Mouse (Mus musculus): ENCODE results near the gene Gm28047. TPM values are rescaled to one million over a fixed set of nuclear protein-coding genes. Genes with fewer than 3 reads are reported as not detected.
A peak's percentile ranks its signal among the peaks of the same experiment; 100 is the strongest.
"Not testable (repeated sequence)": the region's sequence is repeated elsewhere in the genome, so short reads cannot be mapped to it uniquely, and the experiment has no call there.

The Gm28047 gene
- polyA plus RNA-seq, 1 experiment from 2014 or later = not detected

- Histone ChIP-seq H3K4me2 (ENCODE audit: low read depth, low read length) (no peak overlapping the region), H3K36me3 (ENCODE audit: control insufficient read depth, insufficient read depth) (peaks cover 56% of the 10 kb centered on the region), H3K27ac (ENCODE audit: low read length) (no peak overlapping the region), H3K9ac (ENCODE audit: low read length) (no peak overlapping the region), H3K4me3 (ENCODE audit: low read length) (no peak overlapping the region), H3K27me3 (ENCODE audit: control insufficient read depth, insufficient read depth, low read length) (no peaks in the 10 kb centered on the region), H3K4me1 (ENCODE audit: control insufficient read depth, insufficient read depth, low read length) (peaks cover 8% of the 10 kb centered on the region), H3K9me3 (replicated peaks; ENCODE audit: control insufficient read depth, low read length) (no peaks in the 10 kb centered on the region)
- ATAC-seq (replicated peaks; ENCODE audit: extremely low read depth, insufficient read depth, low FRiP score) = no peak
- WGBS = 88% methylated on average over 8 of the region's 8 CpGs
These were observed 39.0 kb upstream of the Gm28047 start for GRCm38 (mm10) chr15:102663825-102664224.

GRCm38 (mm10) chr15:102662601-102663000 is 37.7 kb upstream of the Gm28047 start:
- H3K27me3 ChIP-seq (ENCODE audit: control insufficient read depth, insufficient read depth, low read length); ATAC-seq (replicated peaks; ENCODE audit: extremely low read depth, insufficient read depth, low FRiP score); H3K9me3 ChIP-seq (replicated peaks; ENCODE audit: control insufficient read depth, low read length); H3K4me2 ChIP-seq (ENCODE audit: low read depth, low read length); H3K9ac ChIP-seq (ENCODE audit: low read length); H3K4me3 ChIP-seq (ENCODE audit: low read length); H3K27ac ChIP-seq (ENCODE audit: low read length): not testable (repeated sequence)
- Histone ChIP-seq H3K36me3 (ENCODE audit: control insufficient read depth, insufficient read depth) (peaks cover 50% of the 10 kb centered on the region), H3K4me1 (ENCODE audit: control insufficient read depth, insufficient read depth, low read length) (peaks cover 16% of the 10 kb centered on the region)
- no CpG with 5 or more reads among the region's 2 CpGs for WGBS

GRCm38 (mm10) chr15:102657926-102658381 is 33.1 kb upstream of the Gm28047 start:
- H3K27ac ChIP-seq (ENCODE audit: low read length) = peak overlapping the region; percentile 91
- peak; percentile 47; the same call in 1 of the 2 replicates for ATAC-seq (replicated peaks; ENCODE audit: extremely low read depth, insufficient read depth, low FRiP score)
- H3K27me3 ChIP-seq (ENCODE audit: control insufficient read depth, insufficient read depth, low read length) = no peaks in the 10 kb centered on the region
- H3K4me2 ChIP-seq (ENCODE audit: low read depth, low read length) = no peak overlapping the region; the same call in 1 of the 2 replicates
- WGBS = 20% methylated on average over 3 of the region's 3 CpGs
- H3K4me3 ChIP-seq (ENCODE audit: low read length) = no peak overlapping the region
- peaks cover 14% of the 10 kb centered on the region for H3K36me3 ChIP-seq (ENCODE audit: control insufficient read depth, insufficient read depth)
- H3K4me1 ChIP-seq (ENCODE audit: control insufficient read depth, insufficient read depth, low read length) = peaks cover 29% of the 10 kb centered on the region
- no peak overlapping the region for H3K9ac ChIP-seq (ENCODE audit: low read length)
- H3K9me3 ChIP-seq (replicated peaks; ENCODE audit: control insufficient read depth, low read length) = no peaks in the 10 kb centered on the region

- ATAC-seq (replicated peaks; ENCODE audit: extremely low read depth, insufficient read depth, low FRiP score) = peak; percentile 84
- Histone ChIP-seq H3K27me3 (ENCODE audit: control insufficient read depth, insufficient read depth, low read length) (no peaks in the 10 kb centered on the region), H3K36me3 (ENCODE audit: control insufficient read depth, insufficient read depth) (peaks cover 3% of the 10 kb centered on the region; the same call in 1 of the 2 replicates), H3K4me1 (ENCODE audit: control insufficient read depth, insufficient read depth, low read length) (peaks cover 29% of the 10 kb centered on the region), H3K27ac (ENCODE audit: low read length) (peak overlapping the region; percentile 91), H3K9me3 (replicated peaks; ENCODE audit: control insufficient read depth, low read length) (no peaks in the 10 kb centered on the region), H3K4me3 (ENCODE audit: low read length) (no peak overlapping the region), H3K9ac (ENCODE audit: low read length) (no peak overlapping the region; the same call in 1 of the 2 replicates), H3K4me2 (ENCODE audit: low read depth, low read length) (peak overlapping the region; percentile 26; the same call in 1 of the 2 replicates)
- WGBS = 31% methylated on average over 4 of the region's 4 CpGs
These were observed 31.8 kb upstream of the Gm28047 start for GRCm38 (mm10) chr15:102656658-102657057.

GRCm38 (mm10) chr15:102651928-102652660 is 27.2 kb upstream of the Gm28047 start:
- not testable (repeated sequence) for H3K4me2 ChIP-seq (ENCODE audit: low read depth, low read length); H3K9me3 ChIP-seq (replicated peaks; ENCODE audit: control insufficient read depth, low read length); H3K4me3 ChIP-seq (ENCODE audit: low read length); H3K36me3 ChIP-seq (ENCODE audit: control insufficient read depth, insufficient read depth); H3K27me3 ChIP-seq (ENCODE audit: control insufficient read depth, insufficient read depth, low read length); H3K9ac ChIP-seq (ENCODE audit: low read length); ATAC-seq (replicated peaks; ENCODE audit: extremely low read depth, insufficient read depth, low FRiP score); H3K4me1 ChIP-seq (ENCODE audit: control insufficient read depth, insufficient read depth, low read length); H3K27ac ChIP-seq (ENCODE audit: low read length)
- 81% methylated on average over 8 of the region's 9 CpGs for WGBS

- Histone ChIP-seq H3K36me3 (ENCODE audit: control insufficient read depth, insufficient read depth) (no peaks in the 10 kb centered on the region), H3K9ac (ENCODE audit: low read length) (no peak overlapping the region), H3K4me1 (ENCODE audit: control insufficient read depth, insufficient read depth, low read length) (peaks cover 2% of the 10 kb centered on the region; the same call in 1 of the 2 replicates), H3K27me3 (ENCODE audit: control insufficient read depth, insufficient read depth, low read length) (no peaks in the 10 kb centered on the region), H3K4me2 (ENCODE audit: low read depth, low read length) (no peak overlapping the region), H3K4me3 (ENCODE audit: low read length) (no peak overlapping the region), H3K27ac (ENCODE audit: low read length) (no peak overlapping the region), H3K9me3 (replicated peaks; ENCODE audit: control insufficient read depth, low read length) (no peaks in the 10 kb centered on the region)
- no peak for ATAC-seq (replicated peaks; ENCODE audit: extremely low read depth, insufficient read depth, low FRiP score)
- 79% methylated on average over 3 of the region's 3 CpGs for WGBS
These were observed 26.2 kb upstream of the Gm28047 start for GRCm38 (mm10) chr15:102651107-102651506.

GRCm38 (mm10) chr15:102635817-102636216 is 10.9 kb upstream of the Gm28047 start:
- Histone ChIP-seq H3K4me3 (ENCODE audit: low read length) (no peak overlapping the region), H3K9ac (ENCODE audit: low read length) (no peak overlapping the region), H3K9me3 (replicated peaks; ENCODE audit: control insufficient read depth, low read length) (no peaks in the 10 kb centered on the region), H3K4me2 (ENCODE audit: low read depth, low read length) (no peak overlapping the region), H3K36me3 (ENCODE audit: control insufficient read depth, insufficient read depth) (no peaks in the 10 kb centered on the region), H3K27me3 (ENCODE audit: control insufficient read depth, insufficient read depth, low read length) (no peaks in the 10 kb centered on the region), H3K4me1 (ENCODE audit: control insufficient read depth, insufficient read depth, low read length) (no peaks in the 10 kb centered on the region), H3K27ac (ENCODE audit: low read length) (no peak overlapping the region)
- no peak for ATAC-seq (replicated peaks; ENCODE audit: extremely low read depth, insufficient read depth, low FRiP score)
- WGBS = 70% methylated on average over 3 of the region's 3 CpGs

- Histone ChIP-seq H3K9ac (ENCODE audit: low read length) (no peak overlapping the region), H3K36me3 (ENCODE audit: control insufficient read depth, insufficient read depth) (no peaks in the 10 kb centered on the region), H3K27me3 (ENCODE audit: control insufficient read depth, insufficient read depth, low read length) (no peaks in the 10 kb centered on the region), H3K27ac (ENCODE audit: low read length) (no peak overlapping the region), H3K9me3 (replicated peaks; ENCODE audit: control insufficient read depth, low read length) (no peaks in the 10 kb centered on the region), H3K4me3 (ENCODE audit: low read length) (no peak overlapping the region), H3K4me2 (ENCODE audit: low read depth, low read length) (no peak overlapping the region), H3K4me1 (ENCODE audit: control insufficient read depth, insufficient read depth, low read length) (no peaks in the 10 kb centered on the region)
- no peak for ATAC-seq (replicated peaks; ENCODE audit: extremely low read depth, insufficient read depth, low FRiP score)
- WGBS = 91% methylated on average over 8 of the region's 8 CpGs
These were observed 9.8 kb upstream of the Gm28047 start for GRCm38 (mm10) chr15:102634684-102635083.

- under 1% methylated on average over 18 of the region's 18 CpGs for WGBS
- H3K4me2 ChIP-seq (ENCODE audit: low read depth, low read length) = peak overlapping the region; percentile 83
- ATAC-seq (replicated peaks; ENCODE audit: extremely low read depth, insufficient read depth, low FRiP score) = peak; percentile 11
- H3K36me3 ChIP-seq (ENCODE audit: control insufficient read depth, insufficient read depth) = no peaks in the 10 kb centered on the region
- peak overlapping the region; percentile 99 for H3K27ac ChIP-seq (ENCODE audit: low read length)
- H3K4me3 ChIP-seq (ENCODE audit: low read length) = peak overlapping the region; percentile 77
- peaks cover 14% of the 10 kb centered on the region for H3K4me1 ChIP-seq (ENCODE audit: control insufficient read depth, insufficient read depth, low read length)
- H3K9me3 ChIP-seq (replicated peaks; ENCODE audit: control insufficient read depth, low read length) = no peaks in the 10 kb centered on the region
- H3K27me3 ChIP-seq (ENCODE audit: control insufficient read depth, insufficient read depth, low read length) = no peaks in the 10 kb centered on the region
- peak overlapping the region; percentile 90 for H3K9ac ChIP-seq (ENCODE audit: low read length)
These were observed 804 bp upstream of the Gm28047 start for GRCm38 (mm10) chr15:102625687-102626055.

Data from heart, embryonic 16.5 days (tissue).